Mouse (Mus musculus) G1E (cell line): ENCODE results near the gene Cnnm3.

Experiments used
- CTCF ChIP-seq: IDR thresholded peaks from 2 replicates; pipeline ENCODE4 v1.5.1; 2012; ENCODE audit warnings: low read depth, low read length, inconsistent platforms, mixed read lengths
- TAL1 ChIP-seq: conservative IDR thresholded peaks from 2 replicates; pipeline ENCODE4 v1.6.1; 2012; ENCODE audit warnings: low read depth, low read length, inconsistent platforms, mixed read lengths

DNA sequence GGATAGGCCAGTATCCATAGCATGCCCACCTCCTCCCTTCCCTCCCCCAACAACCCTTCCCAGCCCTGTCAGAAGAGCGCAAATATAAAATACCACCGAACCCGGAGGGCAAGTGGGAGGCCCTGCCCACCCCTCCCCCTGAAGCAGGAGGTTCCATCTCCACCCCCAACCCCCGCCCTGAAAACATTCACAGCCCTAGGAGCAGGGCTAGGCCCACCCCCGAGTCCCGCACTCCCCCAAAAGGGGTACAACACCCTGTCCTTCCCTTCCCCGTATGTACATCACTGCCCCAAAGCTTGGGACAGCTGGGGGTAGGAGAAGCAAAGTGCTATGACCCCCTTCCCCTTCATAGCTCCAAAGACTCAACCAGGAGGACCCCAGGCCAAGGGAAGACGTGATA, 37.1 kb downstream of the Cnnm3 start:
- no peak for TF ChIP-seq CTCF
- no peak for TF ChIP-seq TAL1
